Mouse (Mus musculus) thymus, postnatal 25 days (tissue): ENCODE measurements around the gene Ccdc106.
"Not testable (repeated sequence)": the region's sequence is repeated elsewhere in the genome, so short reads cannot be mapped to it uniquely, and the experiment has no call there.

Source experiments
- DNase-seq: peaks from one replicate; pipeline ENCODE4 v3.0.0; 2022

Ccdc106 gene

GRCm38 (mm10) chr7:5020000-5020681, at the start of gene Ccdc106, which contains the start of gene Zfp865:
Gene Ccdc106 (plus strand): TSS chr7:5020553.
Gene Zfp865 (plus strand): TSS chr7:5020376.
- DNase-seq = peak; percentile 99

DNA sequence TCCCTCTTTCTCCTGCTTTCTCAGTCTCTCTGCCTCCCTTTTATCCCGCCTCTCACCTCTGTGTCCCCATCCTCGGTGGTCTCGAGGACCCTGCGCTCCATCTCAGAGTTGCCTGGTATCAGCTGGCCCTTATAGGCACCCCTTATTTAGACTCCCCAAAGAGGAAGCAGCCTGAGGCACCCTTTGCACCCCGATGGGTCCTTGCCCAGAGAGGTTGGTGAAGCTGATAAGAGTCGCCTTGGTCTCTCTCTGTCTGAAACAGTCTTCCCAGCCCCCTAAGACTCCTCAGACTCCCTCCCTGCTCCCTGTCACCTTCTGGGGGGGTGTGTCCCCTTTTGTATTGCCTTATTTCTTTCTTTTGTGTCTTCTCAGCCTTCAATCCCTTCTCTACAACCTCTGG, 49.3 kb upstream of the Ccdc106 start, which contains the start of gene Sbk3:
Gene Sbk3 (minus strand): TSS at position 101 of the 400 bp plus-strand sequence.
- DNase-seq = no peak

DNA sequence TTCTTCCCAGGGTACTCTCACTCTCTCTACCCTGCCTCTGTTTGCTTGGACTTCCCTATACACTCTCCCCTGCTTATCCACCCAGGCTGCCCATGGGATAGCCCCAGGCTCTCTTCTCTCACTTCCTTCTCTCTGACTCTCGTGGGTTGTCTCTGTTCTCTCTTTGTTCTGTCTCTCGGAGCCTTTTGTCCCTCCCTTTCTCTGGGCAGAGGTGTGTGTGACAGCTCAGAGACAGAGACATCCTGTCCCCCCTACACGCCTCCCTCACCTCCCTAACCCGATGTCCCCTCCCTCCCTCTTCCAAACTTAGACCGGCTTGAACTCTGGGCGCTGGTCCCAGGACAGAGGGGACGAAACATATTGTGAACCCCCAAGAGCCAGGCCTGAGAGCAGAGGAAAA, 48.6 kb upstream of the Ccdc106 start:
- no peak for DNase-seq

DNA sequence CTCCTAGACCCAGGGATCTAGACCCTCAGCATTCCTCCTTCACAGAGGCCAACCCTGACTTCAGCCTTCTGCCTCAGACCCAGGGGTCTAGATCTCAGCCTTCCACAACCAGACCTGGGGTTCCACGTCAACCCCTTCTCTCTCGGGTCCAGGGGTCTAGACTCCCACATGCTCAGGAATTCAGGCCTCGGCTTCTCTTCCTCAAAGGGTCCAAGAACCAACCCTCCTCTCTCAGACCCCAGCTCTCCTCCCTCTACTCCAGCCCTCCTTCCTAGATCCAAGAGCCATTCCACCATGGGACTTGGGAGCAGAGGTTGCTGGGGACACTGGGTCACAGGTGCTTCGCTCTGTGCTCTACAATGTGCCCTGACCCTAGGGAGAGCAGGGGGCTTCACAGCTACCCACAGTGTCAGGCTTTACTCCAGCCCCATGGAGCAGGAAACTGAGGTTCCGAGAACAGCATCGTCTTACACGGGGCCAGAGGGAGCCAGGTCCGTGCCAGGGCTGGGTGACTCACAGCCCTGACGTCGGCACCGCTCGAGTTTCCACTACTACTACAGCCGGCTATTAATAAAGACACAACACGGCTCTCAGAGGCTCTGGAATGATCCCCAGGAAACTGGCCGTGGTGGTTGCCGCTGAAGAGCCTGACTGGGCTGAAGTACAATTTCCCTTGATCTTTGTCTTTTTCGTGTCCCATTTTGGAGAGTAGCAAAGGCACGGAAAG, 47.9 kb upstream of the Ccdc106 start:
- no peak for DNase-seq

GRCm38 (mm10) chr7:4975455-4975854, 44.9 kb upstream of the Ccdc106 start:
- no peak for DNase-seq

- DNase-seq = no peak
Observed at GRCm38 (mm10) chr7:4976832-4977231, 43.5 kb upstream of the Ccdc106 start.

- DNase-seq = no peak
Observed at GRCm38 (mm10) chr7:4988250-4988649, 32.1 kb upstream of the Ccdc106 start.

DNA sequence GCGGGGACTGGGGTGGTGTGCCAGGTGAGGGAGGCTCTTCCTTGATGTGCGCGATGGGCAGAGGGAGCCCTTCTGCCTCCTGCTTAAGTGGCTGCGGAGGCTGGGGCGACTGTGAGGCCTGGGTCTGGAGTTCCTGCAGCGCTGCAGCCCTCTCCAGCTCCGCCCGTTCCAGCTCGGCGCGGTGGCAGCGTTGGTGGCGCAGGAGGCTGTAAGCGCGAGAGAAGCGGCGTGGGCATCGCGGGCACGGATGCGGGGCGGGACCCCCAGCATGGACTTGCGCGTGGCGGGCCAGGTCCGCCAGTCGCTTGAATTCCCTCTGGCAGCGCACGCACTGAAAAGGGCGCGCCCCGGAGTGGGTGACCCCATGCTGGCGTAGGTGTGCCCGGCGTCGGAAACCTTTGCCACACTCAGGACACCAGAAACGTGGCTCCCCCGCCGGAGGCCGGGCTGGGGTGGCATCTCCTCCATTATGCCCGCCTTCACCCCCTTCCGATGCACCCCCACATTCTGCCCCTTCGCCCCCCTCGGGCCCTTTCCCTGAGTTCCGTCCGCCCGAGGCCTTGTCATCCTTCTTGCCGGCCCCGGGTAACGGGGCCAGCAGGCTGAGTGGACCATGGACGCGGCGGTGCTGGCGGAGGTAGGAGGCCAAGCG, 26.9 kb upstream of the Ccdc106 start:
- DNase-seq = no peak

DNA sequence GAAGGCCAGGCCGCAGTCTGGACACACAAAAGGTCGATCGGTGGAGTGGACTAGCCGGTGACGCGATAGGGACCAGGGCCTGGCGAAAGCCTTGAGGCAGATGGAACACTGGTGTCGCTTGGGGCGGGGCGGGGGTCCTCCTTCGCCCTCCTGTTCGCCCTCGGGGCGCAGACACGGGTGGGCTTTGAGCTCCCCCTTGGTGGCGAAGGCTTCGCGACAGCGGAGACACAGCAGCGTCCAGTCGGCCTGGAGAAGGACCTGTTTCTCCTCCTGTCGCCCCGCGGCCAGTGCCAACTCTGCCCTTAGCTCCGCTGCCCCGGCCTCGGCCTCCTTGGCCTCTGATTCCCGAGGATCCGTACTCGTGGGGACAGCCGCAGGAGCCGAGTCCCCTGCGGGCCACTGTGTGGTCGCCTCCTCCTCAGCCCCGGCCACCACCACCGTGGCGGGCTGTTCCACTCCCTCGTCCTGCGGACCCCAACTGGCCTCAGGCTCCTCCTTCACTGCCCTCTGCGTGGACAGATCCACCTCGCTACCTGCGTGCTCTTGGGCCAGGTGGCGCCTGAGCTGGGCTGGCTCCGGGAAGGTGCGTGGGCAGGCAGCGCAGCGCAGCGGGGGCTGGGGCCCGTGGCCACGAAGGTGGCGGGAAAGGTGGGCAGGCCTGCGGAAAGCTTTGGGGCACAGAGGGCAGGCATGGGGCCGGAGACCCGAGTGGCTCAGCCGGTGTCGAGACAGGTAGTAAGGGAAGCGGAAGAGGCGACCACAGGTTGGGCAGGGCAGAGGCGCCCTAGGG, 26.2 kb upstream of the Ccdc106 start:
- no peak for DNase-seq

DNA sequence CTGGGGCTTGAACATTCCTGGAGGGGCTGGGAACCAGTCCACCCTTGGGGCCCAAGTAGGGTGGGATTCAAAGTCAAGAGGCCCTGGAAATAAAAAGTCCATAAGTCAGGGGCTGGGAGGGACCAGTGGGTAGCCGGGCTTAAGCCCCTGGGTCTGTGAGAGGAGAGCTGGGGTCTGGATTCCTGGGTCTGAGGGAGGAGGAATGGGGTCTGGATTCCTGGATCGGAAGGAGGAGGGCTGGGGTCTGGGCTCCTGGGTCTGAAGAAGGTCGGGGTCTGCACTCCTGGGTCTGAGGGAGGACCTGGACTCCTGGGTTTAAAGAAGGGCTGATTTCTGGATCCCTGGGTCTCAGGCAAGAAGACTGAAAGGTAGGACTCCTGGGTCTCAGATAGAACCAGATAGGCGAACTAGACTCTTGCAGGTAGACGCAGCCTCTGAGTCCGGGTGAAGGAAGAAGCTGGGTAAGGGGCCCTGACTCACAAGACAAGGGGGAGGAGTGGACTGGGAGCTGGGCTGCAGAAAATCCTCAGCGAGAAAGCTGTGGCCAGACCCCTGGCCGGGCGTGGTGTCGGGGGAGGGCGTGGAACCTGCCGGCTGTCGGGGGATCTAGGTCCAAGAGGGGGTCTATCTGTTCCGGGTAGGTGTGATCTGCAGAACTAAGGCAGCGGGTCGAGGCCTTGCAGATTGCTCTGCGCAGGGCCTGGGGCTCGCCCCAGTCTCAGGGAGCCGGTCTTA, 24.9 kb upstream of the Ccdc106 start:
- DNase-seq = no peak

GRCm38 (mm10) chr7:4996003-4996895, 24.1 kb upstream of the Ccdc106 start, which contains the start of gene Zfp579:
Gene Zfp579 (minus strand): TSS chr7:4996158.
- DNase-seq = peak; percentile 90

DNA sequence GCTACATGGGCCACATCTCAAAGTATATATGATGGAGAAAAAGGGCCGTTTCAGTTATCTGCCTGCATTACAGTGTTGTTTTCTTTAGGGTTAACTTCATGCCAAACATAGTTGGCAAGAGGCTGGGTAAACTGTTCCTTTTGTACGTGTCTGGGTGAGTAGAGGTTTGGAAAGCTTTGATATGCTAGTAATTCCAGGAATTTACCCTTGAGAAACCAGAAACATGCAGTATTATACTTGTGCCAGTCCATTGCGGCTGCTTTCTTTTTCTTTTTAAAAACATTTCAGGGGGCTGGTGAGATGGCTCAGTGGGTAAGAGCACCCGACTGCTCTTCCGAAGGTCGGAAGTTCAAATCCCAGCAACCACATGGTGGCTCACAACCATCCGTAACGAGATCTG, 23.4 kb upstream of the Ccdc106 start:
- DNase-seq = no peak

- DNase-seq = peak; percentile 54
Observed at GRCm38 (mm10) chr7:4999876-5000275, 20.5 kb upstream of the Ccdc106 start.

DNA sequence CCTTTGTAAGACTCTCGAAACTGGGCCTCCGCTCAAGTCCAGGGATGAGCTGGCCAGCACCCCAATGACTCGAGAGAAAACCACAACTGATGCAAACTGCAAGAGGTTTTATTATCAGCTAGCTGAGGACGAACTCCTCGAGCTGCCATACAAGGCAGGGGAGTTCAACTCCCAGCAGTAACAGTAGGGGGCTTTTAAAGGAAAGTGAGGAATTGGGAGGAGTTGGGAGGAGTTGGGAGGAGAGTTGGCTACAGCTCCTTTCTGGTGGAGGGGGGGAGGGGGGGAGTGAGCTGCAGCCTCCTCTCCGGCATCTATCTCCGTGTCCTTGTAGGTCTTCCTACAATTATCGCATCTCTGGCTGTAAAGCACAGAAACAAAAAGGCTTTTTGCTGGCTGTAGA, 17.5 kb upstream of the Ccdc106 start:
- not testable (repeated sequence) for DNase-seq

GRCm38 (mm10) chr7:5008229-5008628, 12.1 kb upstream of the Ccdc106 start:
- no peak for DNase-seq

DNA sequence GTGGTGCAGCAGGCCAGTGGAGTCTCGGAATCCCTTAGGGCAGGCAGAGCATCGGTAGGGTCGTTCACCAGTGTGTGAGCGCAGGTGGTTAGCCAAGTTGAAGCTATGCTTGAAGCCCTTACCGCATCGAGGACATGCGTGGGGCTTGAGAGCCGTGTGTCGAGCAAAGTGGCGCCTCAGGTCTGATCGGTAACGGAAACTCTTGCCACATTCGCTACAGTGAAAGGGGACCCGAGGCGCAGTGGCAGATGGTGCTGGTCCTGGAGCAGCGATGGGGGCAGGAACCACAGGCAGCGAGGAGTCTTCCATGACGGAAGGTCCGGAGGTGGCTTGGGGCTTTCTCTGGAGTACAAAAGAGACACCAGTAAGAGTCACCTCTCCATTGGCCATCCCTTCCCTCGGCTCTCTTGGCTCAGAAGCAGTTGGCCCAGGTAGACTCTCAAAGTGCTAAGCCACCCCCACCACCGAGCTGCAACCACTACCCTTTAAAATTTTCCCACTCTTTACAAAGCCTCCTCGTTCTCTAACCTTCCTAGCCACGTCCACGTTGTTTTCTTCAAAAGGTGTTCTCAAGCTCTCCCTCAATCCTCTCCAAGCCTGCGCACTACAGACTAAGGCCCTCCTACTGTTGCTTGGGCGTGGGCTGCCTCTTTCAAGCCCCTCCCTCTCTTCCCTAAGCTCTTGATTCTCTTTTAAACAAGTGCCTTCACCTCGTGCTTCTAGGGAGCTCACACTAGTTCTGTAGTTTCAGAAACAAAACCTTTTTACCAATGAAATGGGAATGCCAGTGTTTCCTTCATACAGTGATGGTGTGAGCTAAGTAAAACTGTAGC, 7.5 kb upstream of the Ccdc106 start:
- DNase-seq = no peak

DNA sequence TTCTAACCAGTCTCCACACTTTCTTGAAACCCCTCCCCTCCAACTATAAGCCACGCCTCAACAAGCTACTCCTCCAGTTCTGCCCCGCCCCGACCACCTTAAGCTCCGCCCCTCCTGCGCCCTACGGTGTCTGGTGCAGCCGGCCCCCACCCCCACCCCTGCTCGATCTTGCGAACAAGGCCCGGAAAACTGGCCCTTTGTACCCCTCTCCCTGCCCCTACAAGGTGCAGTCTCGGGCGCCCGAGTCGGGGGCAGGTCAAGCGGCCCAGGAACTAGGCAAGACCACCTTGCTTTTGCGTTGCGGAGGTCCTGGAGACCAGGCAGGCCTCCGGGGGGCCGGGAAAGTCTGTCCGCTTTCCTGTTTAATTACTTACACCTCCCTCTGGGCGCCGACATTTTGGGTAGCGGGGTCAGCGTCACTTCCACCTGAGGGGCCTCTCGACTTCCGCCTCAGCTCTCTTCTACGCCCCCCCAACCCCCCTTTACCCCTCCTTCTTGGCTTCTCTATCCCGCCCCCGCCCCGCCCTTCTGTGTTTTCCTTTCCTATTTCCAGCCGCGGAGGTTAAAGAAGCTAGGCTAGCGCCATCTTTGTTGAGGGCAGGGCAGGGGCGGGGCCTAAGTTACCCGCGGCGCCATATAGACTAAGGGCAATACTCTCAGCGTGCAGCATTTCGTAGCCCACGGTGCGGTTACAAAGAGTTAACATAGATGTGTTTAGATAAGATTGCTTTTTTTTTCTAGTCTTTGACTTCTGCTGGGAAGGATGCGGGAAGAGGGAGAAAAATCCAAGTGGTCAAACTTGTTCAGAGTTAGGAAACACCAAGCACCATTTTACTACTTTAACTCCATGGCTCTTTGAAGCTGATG, 5.9 kb upstream of the Ccdc106 start, which contains the start of the genes Zfp524 and Fiz1:
Gene Zfp524 (plus strand): TSS at position 165 of the 867 bp plus-strand sequence.
Gene Fiz1 (minus strand): TSS at position 447 of the 867 bp plus-strand sequence.
- DNase-seq = peak; percentile 98

- DNase-seq = peak; percentile 96
Observed at GRCm38 (mm10) chr7:5015118-5016001, 5.0 kb upstream of the Ccdc106 start, which contains the start of gene Gm44973. Gene Gm44973 (plus strand): TSS chr7:5015496.
